Mouse (Mus musculus) heart, adult 2 months (tissue): ENCODE measurements around the gene Gigyf1. TPM values are rescaled to one million over a fixed set of nuclear protein-coding genes. Genes with fewer than 3 reads are reported as not detected.

Experiments used
- DNase-seq, 2 experiments: peaks; one replicate each; pipeline ENCODE4 v3.0.0; 2021
- H3K27ac ChIP-seq: fragments of 200-600 bp; 2 replicates; pipeline ENCODE4 v1.8.1; 2022
- H3K27me3 ChIP-seq: fragments of 200-500 bp; 2 replicates; pipeline ENCODE4 v1.6.1; 2012; ENCODE audit warnings: mild to moderate bottlenecking, low read length, inconsistent platforms, mixed read lengths; ENCODE audit not compliant: control insufficient read depth, insufficient read depth
- H3K36me3 ChIP-seq: fragments of 200-500 bp; 2 replicates; pipeline ENCODE4 v1.6.1; 2012; ENCODE audit warnings: low read length, inconsistent platforms; ENCODE audit not compliant: control insufficient read depth, insufficient read depth
- H3K4me1 ChIP-seq: fragments of 200-500 bp; 2 replicates; pipeline ENCODE4 v1.6.1; 2011; ENCODE audit warnings: low read length; ENCODE audit not compliant: control insufficient read depth, insufficient read depth
- H3K4me3 ChIP-seq: fragments of 200-600 bp; 2 replicates; pipeline ENCODE4 v1.8.1; 2022
- H3K79me2 ChIP-seq: fragments of 200-500 bp; replicated peaks from 2 replicates; pipeline ENCODE4 v1.6.1; 2012; ENCODE audit warnings: mild to moderate bottlenecking, inconsistent platforms, low read length, moderate library complexity, mixed read lengths; ENCODE audit not compliant: control insufficient read depth, insufficient read depth
- H3K9ac ChIP-seq: fragments of 200-500 bp; 2 replicates; pipeline ENCODE4 v1.6.1; 2012; ENCODE audit warnings: low read depth, mild to moderate bottlenecking, control low read depth, inconsistent platforms, low read length, mixed read lengths
- CTCF ChIP-seq: fragments of 200-600 bp; IDR thresholded peaks from 2 replicates; pipeline ENCODE4 v1.8.1; 2022; ENCODE audit warnings: antibody characterized with exemption, mild to moderate bottlenecking, moderate library complexity
- EP300 ChIP-seq: fragments of 200-500 bp; IDR thresholded peaks from 2 replicates; pipeline ENCODE4 v1.6.1; 2011; ENCODE audit warnings: low read depth, low read length, control low read depth; ENCODE audit not compliant: insufficient read depth
- POLR2A ChIP-seq: fragments of 200-500 bp; IDR thresholded peaks from 2 replicates; pipeline ENCODE4 v1.6.1; 2011; ENCODE audit warnings: mild to moderate bottlenecking, low read depth, low read length, control low read depth; ENCODE audit not compliant: insufficient read depth
- WGBS: fragments of 180-500 bp; shearing (Covaris S2); methylation state at CpG from one replicate; pipeline ENCODE4 v1.1.7; 2018; 5-methylcytosine and 5-hydroxymethylcytosine counted together
- intact Hi-C: fragments of 180-260 bp; cut with DNase I; formaldehyde crosslinking; loops from one replicate; pipeline ENCODE4 v1.15.1; 2025
- polyA plus RNA-seq: library from polyadenylated mRNA; depleted of rRNA; stranded (reverse); fragments of >200 nt; gene quantifications from 2 replicates; pipeline ENCODE4 v1.2.3, GENCODE M21; 2012
- total RNA-seq, 2 experiments: library from RNA; stranded (reverse); gene quantifications; 2 replicates each; pipeline ENCODE4 v1.2.3; 2021

The Gigyf1 gene
- total and polyA plus RNA-seq, 3 experiments = 21.0 to 29.1 (median 24.4) TPM

- 1% methylated on average over 64 of the region's 64 CpGs for WGBS
- H3K27ac ChIP-seq = peak within 1 kb of the TSS; percentile 85
- peaks cover 2% of the 10 kb centered on the region; the same call in 1 of the 2 replicates for H3K36me3 ChIP-seq
- intact Hi-C loops = loop anchor here (1.0 to 10.0 kb wide), 5 partner anchors 28 to 653 kb away; partner anchors contain the start of genes Mepce, Zcwpw1 and Zfp113
- DNase-seq = peak; percentile 100
- H3K4me3 ChIP-seq = peak within 1 kb of the TSS; percentile 74
- TF ChIP-seq EP300 = 0 out of 2 replicates have a peak, but pooled peaks have one; percentile 26
- TF ChIP-seq CTCF = peak; percentile 94
- peak; percentile 59 for TF ChIP-seq POLR2A
- no peaks in the 10 kb centered on the region for H3K27me3 ChIP-seq
- H3K79me2 ChIP-seq = no peaks in the 10 kb centered on the region
- peak within 1 kb of the TSS; percentile 75 for H3K9ac ChIP-seq
- H3K4me1 ChIP-seq = peaks cover 4% of the 10 kb centered on the region
Observed at GRCm38 (mm10) chr5:137501709-137502666, 16.4 kb upstream of the Gigyf1 start, which contains the start of gene Pop7. Pop7 (minus strand) TSS chr5:137502518.

- DNase-seq = no peak
- intact Hi-C loops = loop anchor here (1.0 to 10.0 kb wide), 5 partner anchors 28 to 652 kb away; partner anchors contain the start of genes Mepce, Zcwpw1 and Zfp113
- Histone ChIP-seq H3K4me1 (peaks cover 4% of the 10 kb centered on the region), H3K27ac (peak overlapping the region; percentile 85), H3K27me3 (no peaks in the 10 kb centered on the region), H3K79me2 (no peaks in the 10 kb centered on the region), H3K36me3 (peaks cover 2% of the 10 kb centered on the region; the same call in 1 of the 2 replicates), H3K4me3 (peak overlapping the region; percentile 74), H3K9ac (peak overlapping the region; percentile 65)
- WGBS = 0% methylated on average over 29 of the region's 30 CpGs
- peak; percentile 100; the same call in 1 of the 2 replicates for TF ChIP-seq CTCF
- 0 out of 2 replicates have a peak, but pooled peaks have one; percentile 59 for TF ChIP-seq EP300
- TF ChIP-seq POLR2A = peak; percentile 55
Observed at GRCm38 (mm10) chr5:137502667-137503110, 15.7 kb upstream of the Gigyf1 start.

GRCm38 (mm10) chr5:137504041-137504440 is 14.3 kb upstream of the Gigyf1 start:
- 83% methylated on average over 6 of the region's 6 CpGs for WGBS
- H3K4me3 ChIP-seq = no peak overlapping the region
- DNase-seq = no peak
- no peak overlapping the region for H3K27ac ChIP-seq
- no peaks in the 10 kb centered on the region for H3K79me2 ChIP-seq
- no peaks in the 10 kb centered on the region for H3K27me3 ChIP-seq
- TF ChIP-seq POLR2A (no peak), EP300 (no peak), CTCF (no peak)
- no peak overlapping the region for H3K9ac ChIP-seq
- intact Hi-C loops = loop anchor here (5.0 to 10.0 kb wide), 4 partner anchors 167 to 651 kb away; partner anchors contain the start of genes Mepce, Zcwpw1 and Zfp113
- H3K36me3 ChIP-seq = peaks cover 2% of the 10 kb centered on the region; the same call in 1 of the 2 replicates
- H3K4me1 ChIP-seq = peaks cover 4% of the 10 kb centered on the region

- Histone ChIP-seq H3K79me2 (peaks cover 13% of the 10 kb centered on the region), H3K4me3 (peak overlapping the region; percentile 72), H3K27ac (peak overlapping the region; percentile 87), H3K9ac (peak overlapping the region; percentile 98), H3K27me3 (no peaks in the 10 kb centered on the region), H3K36me3 (no peaks in the 10 kb centered on the region), H3K4me1 (peaks cover 18% of the 10 kb centered on the region)
- TF ChIP-seq CTCF (no peak), POLR2A (no peak), EP300 (no peak)
- WGBS = 4% methylated on average over 31 of the region's 52 CpGs
- peak; percentile 89 to 92 for DNase-seq
- intact Hi-C loops = loop anchor here (1.0 to 5.0 kb wide), 3 partner anchors 21 to 237 kb away; partner anchors contain the start of gene Tsc22d4
Observed at GRCm38 (mm10) chr5:137510014-137510501, 8.3 kb upstream of the Gigyf1 start.

GRCm38 (mm10) chr5:137510573-137511390 is 7.6 kb upstream of the Gigyf1 start:
- H3K4me1 ChIP-seq = peaks cover 18% of the 10 kb centered on the region
- H3K36me3 ChIP-seq = no peaks in the 10 kb centered on the region
- H3K27ac ChIP-seq = peak overlapping the region; percentile 87
- 1% methylated on average over 66 of the region's 83 CpGs for WGBS
- H3K4me3 ChIP-seq = peak overlapping the region; percentile 72
- TF ChIP-seq EP300 (no peak), CTCF (no peak), POLR2A (no peak)
- H3K79me2 ChIP-seq = peaks cover 13% of the 10 kb centered on the region
- no peaks in the 10 kb centered on the region for H3K27me3 ChIP-seq
- peak; percentile 43 to 59 for DNase-seq
- H3K9ac ChIP-seq = peak overlapping the region; percentile 98
- intact Hi-C loops = loop anchor here (1.0 to 5.0 kb wide), 3 partner anchors 21 to 237 kb away; partner anchors contain the start of gene Tsc22d4
